Mouse (Mus musculus): Measurements from ENCODE around the gene Tspyl3.

The Tspyl3 gene

DNA sequence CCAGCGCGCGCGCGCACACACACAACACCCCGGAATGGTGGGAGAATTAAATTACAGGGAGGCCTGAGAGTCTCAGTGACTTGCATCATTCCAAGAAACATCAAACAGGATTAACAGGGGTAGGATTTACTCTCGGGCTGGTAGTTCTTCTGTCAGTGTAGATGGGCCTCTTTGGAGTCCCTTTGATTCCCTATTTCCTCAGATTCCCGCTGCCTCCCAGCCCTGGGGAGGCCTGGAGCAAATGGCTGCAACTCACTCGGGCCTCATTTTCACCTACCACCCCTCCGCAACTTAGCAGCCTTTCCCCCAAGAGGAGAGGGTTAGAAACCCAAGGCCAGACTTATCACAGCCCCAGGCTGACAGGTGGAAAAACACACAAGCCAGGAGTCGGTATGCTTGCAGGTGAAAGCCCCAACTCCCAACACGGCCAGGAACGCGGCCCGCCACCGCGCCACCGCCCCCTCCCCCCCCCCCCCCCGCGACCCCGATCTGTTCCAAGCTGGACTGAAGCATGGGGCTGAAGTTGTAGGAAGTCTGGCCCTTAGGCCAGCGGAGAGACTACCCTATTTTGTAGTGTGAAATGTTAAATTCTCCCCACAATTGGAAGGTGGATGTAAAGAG is 14.7 kb upstream of the Tspyl3 start:
- no peak for DNase-seq (ENCODE audit: low read depth, low spot score)
- Histone ChIP-seq H3K27me3 (ENCODE audit: control insufficient read depth, insufficient read depth, low read length, poor library complexity, severe bottlenecking) (no peaks in the 10 kb centered on the region), H3K36me3 (ENCODE audit: control insufficient read depth, insufficient read depth, low read length, poor library complexity, severe bottlenecking) (peaks cover 2% of the 10 kb centered on the region)

DNA sequence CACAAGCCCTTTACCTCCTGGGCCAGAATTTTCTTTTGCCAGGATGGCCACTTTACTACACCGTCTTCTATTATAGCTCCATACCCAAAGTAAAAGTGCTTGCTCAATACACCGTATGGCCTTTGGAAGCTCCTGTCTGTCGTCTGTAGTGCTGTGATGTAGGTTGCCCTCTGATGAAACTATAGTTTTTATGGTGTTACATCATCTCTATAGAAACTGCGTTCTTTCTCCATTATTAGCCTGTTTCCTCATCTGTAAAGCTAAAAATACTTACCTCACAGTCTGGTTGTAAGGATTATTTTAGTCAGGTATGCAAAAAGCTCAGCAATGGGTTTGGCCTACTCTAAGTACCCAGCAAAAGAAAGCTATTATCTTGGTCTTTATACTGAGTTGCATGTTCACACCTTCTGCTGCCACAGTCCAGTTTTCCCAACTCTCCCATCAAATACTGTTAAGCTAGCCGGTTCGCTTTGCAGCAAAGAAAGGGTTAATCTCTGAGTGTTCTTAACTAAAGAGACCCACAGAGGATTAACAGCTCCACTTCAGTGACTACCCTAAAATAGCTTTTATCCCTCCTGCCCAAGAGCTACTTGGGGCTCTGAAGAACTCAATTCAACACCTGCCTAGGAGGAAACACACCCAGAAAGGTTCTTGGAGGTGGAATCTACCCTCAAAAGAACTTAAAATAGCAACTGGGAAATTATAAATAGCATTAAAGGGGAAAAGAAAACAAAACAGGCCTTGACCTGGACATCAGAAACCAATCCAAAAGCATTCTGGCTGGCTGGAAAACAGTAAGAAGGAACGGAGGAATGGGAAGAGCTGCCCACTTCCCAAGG is 14.0 kb upstream of the Tspyl3 start:
- DNase-seq (ENCODE audit: low read depth, low spot score), result no peak
- Histone ChIP-seq H3K27me3 (ENCODE audit: control insufficient read depth, insufficient read depth, low read length, poor library complexity, severe bottlenecking) (no peaks in the 10 kb centered on the region), H3K36me3 (ENCODE audit: control insufficient read depth, insufficient read depth, low read length, poor library complexity, severe bottlenecking) (peaks cover 5% of the 10 kb centered on the region; the same call in 1 of the 2 replicates)

DNA sequence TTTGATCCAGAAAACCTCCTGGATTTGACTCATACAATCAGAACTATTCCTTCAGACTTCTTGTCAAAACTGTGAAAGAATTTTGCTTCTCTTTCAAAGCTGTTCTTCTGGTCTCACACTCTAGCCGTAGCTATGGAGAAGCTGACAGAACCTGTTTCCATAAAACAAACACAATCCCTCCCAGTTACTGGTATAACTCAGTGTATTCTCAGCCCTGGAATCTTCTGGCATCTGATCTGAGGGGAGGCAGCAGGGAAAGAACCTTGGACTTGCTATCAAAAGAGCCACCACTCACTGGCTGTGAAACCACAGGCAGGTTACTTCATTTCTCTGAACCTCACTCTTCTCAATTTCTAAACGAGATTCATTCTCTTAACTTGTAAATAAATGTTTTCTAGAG is 13.2 kb upstream of the Tspyl3 start:
- no peak for DNase-seq (ENCODE audit: low read depth, low spot score)

DNA sequence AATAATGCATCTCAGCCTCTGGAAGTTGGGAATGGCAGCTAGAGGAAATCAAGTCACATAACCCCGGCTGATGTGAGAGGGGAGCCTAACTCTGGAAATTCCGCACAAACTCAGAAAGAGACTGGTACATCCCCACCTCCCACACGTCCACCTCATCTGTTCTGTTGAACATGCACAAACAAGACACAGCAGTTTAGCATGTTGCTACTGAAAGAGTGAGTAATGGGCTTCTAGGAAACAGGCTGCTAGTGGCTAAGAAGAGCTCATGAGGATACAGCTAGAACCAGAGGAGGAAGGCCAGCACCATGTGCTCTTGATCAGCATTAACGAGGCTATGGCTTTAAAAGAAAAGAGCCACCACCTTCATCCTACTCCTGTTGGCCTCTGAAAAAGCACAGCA is 12.7 kb upstream of the Tspyl3 start:
- Histone ChIP-seq H3K36me3 (ENCODE audit: control insufficient read depth, insufficient read depth, low read length, poor library complexity, severe bottlenecking) (peaks cover 7% of the 10 kb centered on the region), H3K27me3 (ENCODE audit: control insufficient read depth, insufficient read depth, low read length, poor library complexity, severe bottlenecking) (no peaks in the 10 kb centered on the region)
- DNase-seq (ENCODE audit: low read depth, low spot score), result no peak

More for the DNA sequence above, 13.2 kb upstream of the Tspyl3 start:
- peaks cover 7% of the 10 kb centered on the region for H3K36me3 ChIP-seq (ENCODE audit: control insufficient read depth, insufficient read depth, low read length, poor library complexity, severe bottlenecking)
- no peaks in the 10 kb centered on the region for H3K27me3 ChIP-seq (ENCODE audit: control insufficient read depth, insufficient read depth, low read length, poor library complexity, severe bottlenecking)

DNA sequence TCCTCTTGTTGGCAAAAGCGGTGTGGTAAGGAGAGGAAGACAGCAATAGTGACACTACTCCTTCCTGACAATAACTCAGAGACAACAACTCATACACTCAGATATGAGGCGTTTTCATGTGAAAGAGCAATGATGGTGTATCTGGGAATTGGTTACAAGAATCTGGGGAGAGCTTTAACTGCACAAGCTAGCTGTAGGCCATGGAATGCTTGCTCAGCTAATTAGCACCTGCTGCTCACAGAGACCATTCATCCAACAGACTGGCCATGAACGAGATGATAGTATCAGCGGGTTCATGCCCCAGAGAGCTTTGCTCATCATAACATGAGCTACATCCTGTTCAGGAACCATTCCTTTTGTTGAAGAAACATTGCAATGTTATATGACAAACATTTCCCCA is 12.0 kb upstream of the Tspyl3 start:
- peaks cover 7% of the 10 kb centered on the region for H3K36me3 ChIP-seq (ENCODE audit: control insufficient read depth, insufficient read depth, low read length, poor library complexity, severe bottlenecking)
- H3K27me3 ChIP-seq (ENCODE audit: control insufficient read depth, insufficient read depth, low read length, poor library complexity, severe bottlenecking), result no peaks in the 10 kb centered on the region

DNA sequence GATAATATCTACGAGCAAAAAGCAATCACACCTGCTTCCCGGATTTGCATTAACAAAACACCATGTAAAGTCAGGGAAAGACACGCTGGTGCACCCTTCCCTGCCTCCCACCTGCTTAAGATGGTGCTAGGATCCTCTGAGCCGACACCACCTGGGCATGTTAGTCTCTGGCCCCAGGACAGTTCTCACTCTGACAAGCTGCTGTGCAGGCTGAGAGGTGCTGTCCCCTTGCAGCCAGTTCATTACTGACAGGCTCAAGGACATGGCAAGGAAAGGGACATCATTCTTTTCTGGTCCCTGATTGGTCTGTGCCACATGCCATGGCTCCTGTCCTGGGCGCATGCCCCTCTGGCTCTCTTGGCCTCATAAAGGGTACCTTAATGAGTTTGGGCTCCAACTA is 3.3 kb upstream of the Tspyl3 start:
- H3K36me3 ChIP-seq (ENCODE audit: control insufficient read depth, insufficient read depth, low read length, poor library complexity, severe bottlenecking), result peaks cover 6% of the 10 kb centered on the region
- H3K27me3 ChIP-seq (ENCODE audit: control insufficient read depth, insufficient read depth, low read length, poor library complexity, severe bottlenecking), result no peaks in the 10 kb centered on the region
- DNase-seq (ENCODE audit: low read depth, low spot score), result no peak

More for the DNA sequence above, 12.0 kb upstream of the Tspyl3 start:
- DNase-seq (ENCODE audit: low read depth, low spot score), result no peak

DNA sequence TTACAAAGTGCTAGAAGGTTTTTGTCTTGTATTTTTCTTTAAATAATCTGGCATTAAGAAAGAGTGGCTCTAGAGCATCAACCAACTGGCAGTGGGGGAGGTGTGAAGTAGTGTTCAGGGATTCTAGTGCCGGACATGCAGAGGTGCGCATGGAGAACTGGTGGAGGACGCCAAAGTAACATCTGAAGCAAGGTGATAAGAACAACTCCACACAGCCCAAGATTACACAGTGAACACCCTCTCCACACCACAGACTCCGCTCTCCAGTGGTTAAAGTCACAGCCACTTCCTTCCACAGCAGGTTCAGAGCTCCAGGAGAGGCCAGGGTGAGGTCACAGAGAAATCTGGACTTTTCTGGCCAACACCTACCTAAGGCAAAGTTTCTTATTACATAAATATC is 2.7 kb upstream of the Tspyl3 start:
- no peak for DNase-seq (ENCODE audit: low read depth, low spot score)
- peaks cover 5% of the 10 kb centered on the region; the same call in 1 of the 2 replicates for H3K36me3 ChIP-seq (ENCODE audit: control insufficient read depth, insufficient read depth, low read length, poor library complexity, severe bottlenecking)
- no peaks in the 10 kb centered on the region for H3K27me3 ChIP-seq (ENCODE audit: control insufficient read depth, insufficient read depth, low read length, poor library complexity, severe bottlenecking)

DNA sequence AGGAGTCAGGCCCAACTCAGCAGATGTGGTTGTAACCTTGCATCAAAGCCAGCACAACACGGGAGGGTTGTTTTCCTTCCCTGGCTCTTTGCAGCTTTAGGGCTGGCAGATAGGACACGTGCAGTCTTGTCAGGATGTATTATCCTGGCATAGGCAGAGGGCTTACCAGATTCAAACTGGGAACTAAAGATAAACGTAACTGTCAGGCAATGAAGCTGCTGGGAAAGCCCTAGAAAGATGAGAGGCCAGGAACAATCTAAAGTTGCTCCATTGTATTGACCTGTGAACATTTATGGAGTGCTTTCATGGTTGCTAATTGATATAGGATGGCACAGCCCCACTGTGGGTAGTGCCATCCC is 333 bp upstream of the Tspyl3 start:
- Histone ChIP-seq H3K27me3 (ENCODE audit: control insufficient read depth, insufficient read depth, low read length, poor library complexity, severe bottlenecking) (no peaks in the 10 kb centered on the region), H3K36me3 (ENCODE audit: control insufficient read depth, insufficient read depth, low read length, poor library complexity, severe bottlenecking) (peaks cover 5% of the 10 kb centered on the region; the same call in 1 of the 2 replicates)
- DNase-seq (ENCODE audit: low read depth, low spot score), result no peak

DNA sequence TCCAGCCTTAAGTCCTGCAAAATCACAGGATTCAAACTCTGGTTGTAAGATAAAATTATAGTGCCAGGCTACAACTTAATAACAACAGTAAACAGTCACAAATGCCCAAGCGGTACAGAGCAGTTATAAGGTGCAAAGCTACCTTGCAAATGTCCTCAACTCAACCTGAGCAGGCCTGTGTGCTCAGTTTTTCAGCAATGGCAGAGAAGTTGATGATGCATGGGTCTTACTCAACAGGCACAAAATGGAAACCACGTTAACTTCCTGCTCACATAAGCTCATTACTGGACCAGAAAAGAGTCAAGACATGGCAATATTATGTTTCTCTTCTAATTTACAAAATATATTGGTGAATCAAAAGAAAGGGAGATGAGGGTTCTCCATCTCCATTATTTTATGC is 2.7 kb downstream of the Tspyl3 start:
- H3K27me3 ChIP-seq (ENCODE audit: control insufficient read depth, insufficient read depth, low read length, poor library complexity, severe bottlenecking), result no peaks in the 10 kb centered on the region; the same call in 1 of the 2 replicates
- no peak for DNase-seq (ENCODE audit: low read depth, low spot score)
- H3K36me3 ChIP-seq (ENCODE audit: control insufficient read depth, insufficient read depth, low read length, poor library complexity, severe bottlenecking), result no peaks in the 10 kb centered on the region; the same call in 1 of the 2 replicates

DNA sequence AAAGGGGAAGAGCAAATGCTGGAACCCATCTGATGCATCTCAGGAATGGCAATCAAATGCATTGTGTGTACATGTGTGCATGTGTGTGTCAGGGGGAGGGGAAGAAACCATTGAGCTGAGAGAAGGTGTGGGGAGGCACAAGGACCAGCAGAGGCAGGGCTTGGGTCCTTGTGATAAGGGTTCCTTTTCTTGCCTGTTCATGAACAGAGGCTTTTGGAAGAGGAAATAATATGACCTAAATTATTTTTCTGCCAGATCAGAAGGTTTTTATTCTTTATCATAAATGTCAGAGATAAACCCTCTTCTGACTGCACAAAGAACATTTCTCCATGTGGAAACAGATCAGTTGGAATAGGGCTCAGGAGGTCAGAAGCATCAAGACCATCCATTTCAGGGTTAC is 3.1 kb downstream of the Tspyl3 start:
- H3K36me3 ChIP-seq (ENCODE audit: control insufficient read depth, insufficient read depth, low read length, poor library complexity, severe bottlenecking), result no peaks in the 10 kb centered on the region

DNA sequence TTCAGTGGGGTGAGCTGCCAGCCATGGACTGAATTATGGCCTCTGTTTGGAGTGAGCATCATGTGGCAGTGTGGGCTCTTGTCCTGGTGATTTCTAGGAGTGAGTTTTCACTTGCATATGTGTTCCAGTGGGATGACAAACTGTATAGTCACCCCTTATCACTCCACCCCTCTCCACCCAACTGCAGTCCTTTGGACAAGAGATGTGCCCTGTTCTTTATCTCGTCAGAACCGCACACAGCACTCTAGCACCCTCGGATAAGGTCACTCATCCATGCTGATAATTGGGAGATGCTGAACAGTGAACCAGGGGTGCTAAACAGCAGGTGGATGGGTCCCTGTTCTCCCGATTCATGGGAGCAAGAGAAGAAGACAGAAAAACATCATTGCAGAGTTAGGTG is 3.6 kb downstream of the Tspyl3 start:
- H3K36me3 ChIP-seq (ENCODE audit: control insufficient read depth, insufficient read depth, low read length, poor library complexity, severe bottlenecking), result no peaks in the 10 kb centered on the region
- H3K27me3 ChIP-seq (ENCODE audit: control insufficient read depth, insufficient read depth, low read length, poor library complexity, severe bottlenecking), result no peaks in the 10 kb centered on the region; the same call in 1 of the 2 replicates
- no peak for DNase-seq (ENCODE audit: low read depth, low spot score)

More for the DNA sequence above, 3.1 kb downstream of the Tspyl3 start:
- DNase-seq (ENCODE audit: low read depth, low spot score), result no peak
- no peaks in the 10 kb centered on the region; the same call in 1 of the 2 replicates for H3K27me3 ChIP-seq (ENCODE audit: control insufficient read depth, insufficient read depth, low read length, poor library complexity, severe bottlenecking)

DNA sequence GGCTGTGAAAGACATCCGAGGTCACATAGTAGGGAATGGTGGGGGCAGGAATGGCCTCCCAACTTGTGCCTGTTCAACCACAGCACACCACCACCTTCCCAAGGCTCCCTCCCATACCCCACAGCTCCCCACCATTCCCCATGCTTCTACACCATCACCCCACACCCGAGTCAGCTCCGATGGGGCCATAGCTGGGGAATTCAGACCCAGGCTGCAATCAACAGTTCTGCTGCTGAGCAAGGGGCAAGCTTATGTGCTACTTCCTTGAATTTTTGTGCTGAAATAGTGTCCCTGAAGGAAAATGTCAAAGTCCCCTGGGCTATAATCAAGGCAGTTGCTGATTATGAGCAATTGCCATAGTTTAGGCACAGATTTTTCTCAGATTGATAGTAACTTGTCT is 6.7 kb downstream of the Tspyl3 start:
- Histone ChIP-seq H3K36me3 (ENCODE audit: control insufficient read depth, insufficient read depth, low read length, poor library complexity, severe bottlenecking) (no peaks in the 10 kb centered on the region), H3K27me3 (ENCODE audit: control insufficient read depth, insufficient read depth, low read length, poor library complexity, severe bottlenecking) (no peaks in the 10 kb centered on the region; the same call in 1 of the 2 replicates)

DNA sequence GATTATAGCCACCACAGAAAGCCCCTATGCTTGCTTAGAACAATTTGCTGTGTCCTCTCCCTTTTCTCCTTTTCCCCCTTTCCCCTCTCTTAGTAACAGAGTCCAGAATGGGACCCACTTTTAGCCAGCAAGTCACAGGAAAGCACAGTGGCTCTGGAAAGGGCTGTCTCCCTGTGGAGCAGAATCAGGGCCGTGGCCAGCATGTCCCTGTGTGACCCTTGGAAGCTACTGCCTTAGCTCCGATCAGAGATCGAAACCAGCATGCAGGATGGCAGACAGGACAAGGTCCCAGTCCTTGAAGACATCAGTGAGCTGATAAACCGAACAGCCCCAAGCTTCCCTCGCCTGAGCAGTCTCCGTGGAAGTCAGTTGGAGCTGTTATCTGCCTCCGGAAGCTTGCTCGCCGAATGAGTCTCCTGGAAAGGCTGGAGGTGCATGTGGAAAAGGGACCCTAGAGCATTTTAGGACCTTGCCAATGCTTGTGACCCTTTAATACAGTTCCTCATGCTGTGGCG is 7.4 kb downstream of the Tspyl3 start:
- H3K36me3 ChIP-seq (ENCODE audit: control insufficient read depth, insufficient read depth, low read length, poor library complexity, severe bottlenecking), result no peaks in the 10 kb centered on the region
- no peaks in the 10 kb centered on the region; the same call in 1 of the 2 replicates for H3K27me3 ChIP-seq (ENCODE audit: control insufficient read depth, insufficient read depth, low read length, poor library complexity, severe bottlenecking)
- DNase-seq (ENCODE audit: low read depth, low spot score), result no peak

More for the DNA sequence above, 6.7 kb downstream of the Tspyl3 start:
- DNase-seq (ENCODE audit: low read depth, low spot score), result no peak

DNA sequence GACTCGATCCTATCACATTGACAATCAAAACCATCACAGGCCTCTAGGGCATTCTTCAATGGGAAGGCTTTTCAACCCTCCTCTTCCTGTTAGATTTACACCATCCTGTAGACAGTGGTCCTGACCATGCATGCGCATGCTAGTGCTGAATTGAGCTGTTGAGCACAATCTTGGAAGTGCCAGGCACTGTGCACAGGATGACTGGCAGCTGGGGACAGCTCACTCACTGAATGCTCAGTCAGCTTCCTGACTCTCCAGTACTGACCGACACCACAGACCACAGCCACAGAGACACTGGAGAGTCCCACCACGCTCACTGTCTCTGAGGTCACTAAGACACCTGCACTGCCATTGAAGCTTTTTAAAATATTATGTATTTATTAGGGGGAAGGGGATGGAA is 9.8 kb downstream of the Tspyl3 start:
- Histone ChIP-seq H3K36me3 (ENCODE audit: control insufficient read depth, insufficient read depth, low read length, poor library complexity, severe bottlenecking) (no peaks in the 10 kb centered on the region), H3K27me3 (ENCODE audit: control insufficient read depth, insufficient read depth, low read length, poor library complexity, severe bottlenecking) (no peaks in the 10 kb centered on the region; the same call in 1 of the 2 replicates)
- no peak for DNase-seq (ENCODE audit: low read depth, low spot score)

DNA sequence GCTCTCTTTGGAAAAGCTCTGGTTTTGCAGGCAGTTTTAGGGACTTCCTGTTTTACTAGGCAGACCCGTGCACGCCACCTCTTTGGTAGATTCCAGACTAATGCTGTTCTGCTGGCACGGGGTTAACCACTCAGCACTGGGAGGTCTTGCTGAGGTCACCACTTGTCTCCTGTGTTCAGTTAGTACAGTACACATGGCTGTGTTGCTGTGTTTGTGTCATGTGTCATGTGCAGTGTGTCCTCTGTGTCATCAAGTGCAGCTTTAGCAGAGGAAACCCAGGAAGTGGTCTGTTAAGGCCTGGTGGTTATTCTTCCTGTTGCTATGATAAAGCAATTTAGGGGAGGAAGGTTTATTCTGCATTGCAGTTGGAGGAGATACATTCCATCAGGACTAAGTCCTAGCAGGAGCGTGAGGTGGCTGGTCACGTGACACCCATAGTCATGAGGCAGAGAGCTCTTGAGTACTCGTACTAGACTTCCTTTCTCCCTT is 10.4 kb downstream of the Tspyl3 start:
- DNase-seq (ENCODE audit: low read depth, low spot score), result peak; percentile 69

More for the DNA sequence above, 10.4 kb downstream of the Tspyl3 start:
- no peaks in the 10 kb centered on the region; the same call in 1 of the 2 replicates for H3K27me3 ChIP-seq (ENCODE audit: control insufficient read depth, insufficient read depth, low read length, poor library complexity, severe bottlenecking)
- H3K36me3 ChIP-seq (ENCODE audit: control insufficient read depth, insufficient read depth, low read length, poor library complexity, severe bottlenecking), result 0 out of 2 replicates have a peak, but pooled peaks cover 1% of the 10 kb centered on the region
